Mouse (Mus musculus) hindbrain, postnatal 0 days (tissue): ENCODE results near the gene Osbpl9. TPM values are rescaled to one million over a fixed set of nuclear protein-coding genes. Genes with fewer than 3 reads are reported as not detected.
A peak's percentile ranks its signal among the peaks of the same experiment; 100 is the strongest.

ENCODE experiments used
- ATAC-seq: fragments of 200-750 bp; cut with Nextera tagmentation; 2 replicates; pipeline ENCODE4 v1.8.0; 2017; ENCODE audit warnings: mild to moderate bottlenecking, moderate TSS enrichment, moderate library complexity
- DNase-seq: peaks from one replicate; pipeline ENCODE4 v3.0.0-alpha.2; 2015; ENCODE audit warnings: low spot score
- H3K27ac ChIP-seq: fragments of 300-500 bp; sonication (generic); 2 replicates; pipeline ENCODE4 v1.5.1; 2014; ENCODE audit warnings: mild to moderate bottlenecking
- H3K27me3 ChIP-seq: fragments of 300-500 bp; sonication (generic); 2 replicates; pipeline ENCODE4 v1.6.1; 2014; ENCODE audit warnings: low read length, mixed read lengths; ENCODE audit not compliant: insufficient read depth
- H3K36me3 ChIP-seq: fragments of 300-500 bp; sonication (generic); 2 replicates; pipeline ENCODE4 v1.6.1; 2014; ENCODE audit warnings: low read length, mixed read lengths; ENCODE audit not compliant: insufficient read depth
- H3K4me1 ChIP-seq: fragments of 300-500 bp; sonication (generic); 2 replicates; pipeline ENCODE4 v1.6.1; 2014; ENCODE audit warnings: antibody characterized with exemption, low read length, mixed read lengths; ENCODE audit not compliant: insufficient read depth
- H3K4me2 ChIP-seq: fragments of 300-500 bp; sonication (generic); 2 replicates; pipeline ENCODE4 v1.6.1; 2014; ENCODE audit warnings: low read depth, mild to moderate bottlenecking, low read length, moderate library complexity, mixed read lengths
- H3K4me3 ChIP-seq: fragments of 300-500 bp; sonication (generic); 2 replicates; pipeline ENCODE4 v1.5.1; 2014; ENCODE audit warnings: low read length
- H3K9ac ChIP-seq: fragments of 300-500 bp; sonication (generic); replicated peaks from 2 replicates; pipeline ENCODE4 v1.6.1; 2014; ENCODE audit warnings: mild to moderate bottlenecking, low read length, moderate library complexity, mixed read lengths
- H3K9me3 ChIP-seq: fragments of 300-500 bp; sonication (generic); 2 replicates; pipeline ENCODE4 v1.6.1; 2016; ENCODE audit warnings: low read length, mixed read lengths
- CTCF ChIP-seq: IDR thresholded peaks from 2 replicates; pipeline ENCODE4 v1.5.1; 2016; ENCODE audit warnings: antibody characterized with exemption, control low read depth, low read depth
- WGBS: fragments of 180-500 bp; shearing (Covaris S2); extraction: QIAGEN DNeasy Blood & Tissue Kit; methylation state at CpG from one replicate; pipeline ENCODE4 v1.1.7; 2014; 5-methylcytosine and 5-hydroxymethylcytosine counted together
- polyA plus RNA-seq: library from polyadenylated mRNA; unstranded; fragments of >200 nt; fragmentation: Nextera tagmentation; extraction: Ambion mirVana; gene quantifications from 2 replicates; pipeline ENCODE4 v1.2.1, GENCODE M21; 2015
- total RNA-seq: library from RNA; depleted of rRNA; stranded (reverse); fragments of >200 nt; gene quantifications from 2 replicates; pipeline ENCODE4 v1.2.3, GENCODE M21; 2014

The Osbpl9 gene
- total and polyA plus RNA-seq, 2 experiments from 2014 or later = 59.0 to 59.3 TPM

- TF ChIP-seq CTCF = no peak
- H3K9me3 ChIP-seq = no peaks in the 10 kb centered on the region
- H3K4me3 ChIP-seq = no peak overlapping the region
- no peaks in the 10 kb centered on the region for H3K27me3 ChIP-seq
- H3K27ac ChIP-seq = no peak overlapping the region
- no peak overlapping the region for H3K9ac ChIP-seq
- no peak for ATAC-seq
- no peak for DNase-seq
- H3K4me1 ChIP-seq = no peaks in the 10 kb centered on the region
- H3K4me2 ChIP-seq = no peak overlapping the region
- WGBS = 90% methylated on average over 2 of the region's 2 CpGs
- 0 out of 2 replicates have a peak, but pooled peaks cover 3% of the 10 kb centered on the region for H3K36me3 ChIP-seq
These were observed 76.2 kb downstream of the Osbpl9 start for GRCm38 (mm10) chr4:109125746-109126425.

GRCm38 (mm10) chr4:109122830-109123555 is 79.1 kb downstream of the Osbpl9 start:
- ATAC-seq (no peak), DNase-seq (no peak)
- Histone ChIP-seq H3K9me3 (no peaks in the 10 kb centered on the region), H3K4me1 (no peaks in the 10 kb centered on the region), H3K4me3 (no peak overlapping the region), H3K27ac (no peak overlapping the region), H3K4me2 (no peak overlapping the region), H3K36me3 (no peaks in the 10 kb centered on the region), H3K27me3 (no peaks in the 10 kb centered on the region), H3K9ac (no peak overlapping the region)
- 81% methylated on average over 4 of the region's 4 CpGs for WGBS
- TF ChIP-seq CTCF = no peak

- Histone ChIP-seq H3K9ac (no peak overlapping the region), H3K27me3 (no peaks in the 10 kb centered on the region), H3K9me3 (no peaks in the 10 kb centered on the region), H3K27ac (no peak overlapping the region), H3K4me3 (no peak overlapping the region), H3K4me1 (peaks cover 3% of the 10 kb centered on the region; the same call in 1 of the 2 replicates), H3K4me2 (no peak overlapping the region), H3K36me3 (no peaks in the 10 kb centered on the region)
- no peak for TF ChIP-seq CTCF
- 87% methylated on average over 6 of the region's 6 CpGs for WGBS
- no peak for DNase-seq
- no peak for ATAC-seq
These were observed 81.3 kb downstream of the Osbpl9 start for GRCm38 (mm10) chr4:109120735-109121134.

- Histone ChIP-seq H3K9me3 (no peaks in the 10 kb centered on the region), H3K9ac (no peak overlapping the region), H3K4me2 (no peak overlapping the region), H3K4me1 (peaks cover 3% of the 10 kb centered on the region; the same call in 1 of the 2 replicates), H3K36me3 (no peaks in the 10 kb centered on the region), H3K27ac (no peak overlapping the region), H3K4me3 (no peak overlapping the region), H3K27me3 (no peaks in the 10 kb centered on the region)
- no peak for ATAC-seq
- DNase-seq = no peak
- WGBS = 86% methylated on average over 5 of the region's 5 CpGs
- no peak for TF ChIP-seq CTCF
These were observed 82.4 kb downstream of the Osbpl9 start for GRCm38 (mm10) chr4:109119641-109120125.

- Histone ChIP-seq H3K27me3 (no peaks in the 10 kb centered on the region), H3K36me3 (no peaks in the 10 kb centered on the region), H3K9me3 (no peaks in the 10 kb centered on the region), H3K4me3 (peak overlapping the region; percentile 53), H3K27ac (peak overlapping the region; percentile 72), H3K9ac (peak overlapping the region; percentile 57), H3K4me1 (peaks cover 3% of the 10 kb centered on the region; the same call in 1 of the 2 replicates), H3K4me2 (peak overlapping the region; percentile 71)
- TF ChIP-seq CTCF = no peak
- DNase-seq (no peak), ATAC-seq (peak; percentile 39)
- WGBS = 6% methylated on average over 6 of the region's 6 CpGs
These were observed 83.8 kb downstream of the Osbpl9 start for GRCm38 (mm10) chr4:109118327-109118659.

- TF ChIP-seq CTCF = 0 out of 2 replicates have a peak, but pooled peaks have one; percentile 10
- WGBS = under 1% methylated on average over 28 of the region's 46 CpGs
- ATAC-seq = peak; percentile 99
These were observed 84.3 kb downstream of the Osbpl9 start for GRCm38 (mm10) chr4:109117596-109118326.

More at GRCm38 (mm10) chr4:109117596-109118326, 84.3 kb downstream of the Osbpl9 start:
- H3K4me3 ChIP-seq = peak overlapping the region; percentile 53
- peak overlapping the region; percentile 57 for H3K9ac ChIP-seq
- no peaks in the 10 kb centered on the region for H3K36me3 ChIP-seq
- no peaks in the 10 kb centered on the region for H3K27me3 ChIP-seq
- no peaks in the 10 kb centered on the region for H3K9me3 ChIP-seq
- H3K27ac ChIP-seq = peak overlapping the region; percentile 72
- H3K4me1 ChIP-seq = peaks cover 3% of the 10 kb centered on the region; the same call in 1 of the 2 replicates
- H3K4me2 ChIP-seq = peak overlapping the region; percentile 71
- DNase-seq = peak; percentile 93
